Mouse (Mus musculus) embryonic fibroblast, embryonic 13.5 days (primary cell): ENCODE measurements at regions not wholly inside any gene's neighbourhood (a gene's known extent, or its start where the extent isn't known, plus 50 kb on each side); places are given as distances from the start of the nearest gene placed in this dataset.
"Not testable (repeated sequence)": the region's sequence is repeated elsewhere in the genome, so short reads cannot be mapped to it uniquely, and the experiment has no call there.

Experiments
- H3K27ac ChIP-seq: 2 replicates; pipeline ENCODE4 v1.5.1; 2012; ENCODE audit warnings: low read length, control low read depth, inconsistent platforms; ENCODE audit not compliant: insufficient read depth
- H3K4me1 ChIP-seq: 2 replicates; pipeline ENCODE4 v1.6.1; 2011; ENCODE audit warnings: low read length; ENCODE audit not compliant: control insufficient read depth, insufficient read depth
- H3K4me3 ChIP-seq: 2 replicates; pipeline ENCODE4 v1.5.1; 2011; ENCODE audit warnings: mild to moderate bottlenecking, control low read depth, low read length; ENCODE audit not compliant: insufficient read depth
- CTCF ChIP-seq: IDR thresholded peaks from 2 replicates; pipeline ENCODE4 v1.5.1; 2011; ENCODE audit warnings: mild to moderate bottlenecking, control low read depth, low read length, moderate library complexity, borderline replicate concordance; ENCODE audit not compliant: insufficient read depth
- POLR2A ChIP-seq: IDR thresholded peaks from 2 replicates; pipeline ENCODE4 v1.6.1; 2011; ENCODE audit warnings: low read depth, mild to moderate bottlenecking, control low read depth, low read length, moderate library complexity

- H3K27ac ChIP-seq = no peak overlapping the region
- TF ChIP-seq CTCF (no peak), POLR2A (no peak)
- H3K4me1 ChIP-seq = no peaks in the 10 kb centered on the region
- H3K4me3 ChIP-seq = no peak overlapping the region
Measured at GRCm38 (mm10) chr14:47958171-47958570, 162.5 kb upstream of the Peli2 start.

DNA sequence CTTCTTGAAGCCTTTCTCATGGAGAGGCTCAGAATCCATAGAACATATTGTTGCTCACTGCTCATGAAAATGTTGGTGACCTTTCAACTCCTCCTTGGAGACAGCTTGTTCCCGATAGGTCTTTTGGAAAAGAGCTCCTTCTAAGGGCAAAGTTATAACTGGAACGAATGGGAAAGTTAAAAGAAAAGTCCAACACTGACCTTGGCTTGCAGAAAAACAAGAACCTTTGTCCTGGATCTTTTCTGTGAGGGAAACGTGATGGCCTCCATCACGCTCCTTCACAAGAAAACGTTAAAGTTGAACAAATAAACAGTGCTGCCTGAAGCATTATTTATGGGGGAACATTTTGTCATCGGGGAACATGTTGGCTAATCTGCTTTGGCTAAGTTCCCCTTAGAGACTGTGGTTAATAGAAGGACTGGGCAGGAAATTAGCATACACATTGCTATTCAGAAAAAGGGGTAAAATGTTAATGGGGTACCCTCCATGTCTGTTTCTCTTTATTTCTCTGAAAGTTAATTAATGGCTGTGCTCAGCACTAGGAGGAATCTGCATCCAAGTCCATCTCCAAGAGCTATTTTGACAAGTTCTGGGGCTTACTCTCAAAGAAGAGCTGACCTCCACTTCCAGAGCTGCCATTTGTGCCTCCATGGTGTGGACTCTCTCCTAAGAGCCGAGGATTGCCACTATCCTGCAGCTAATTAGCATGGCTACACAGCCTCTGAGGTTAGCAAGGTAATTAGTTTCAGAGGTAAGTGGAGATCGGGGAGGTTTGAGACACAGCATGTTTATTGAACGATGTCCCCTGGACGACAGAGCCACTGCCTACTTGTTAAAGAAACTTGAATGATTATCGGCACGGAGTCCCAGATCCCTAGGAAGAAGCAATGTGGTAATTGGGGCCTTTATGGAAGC is 161.0 kb upstream of the Peli2 start:
- Histone ChIP-seq H3K4me3 (no peak overlapping the region), H3K27ac (no peak overlapping the region), H3K4me1 (no peaks in the 10 kb centered on the region)
- TF ChIP-seq POLR2A = no peak
- TF ChIP-seq CTCF = no peak

GRCm38 (mm10) chr14:47964806-47965205 is 155.8 kb upstream of the Peli2 start:
- H3K4me1 ChIP-seq, H3K4me3 ChIP-seq, H3K27ac ChIP-seq: not testable (repeated sequence)

DNA sequence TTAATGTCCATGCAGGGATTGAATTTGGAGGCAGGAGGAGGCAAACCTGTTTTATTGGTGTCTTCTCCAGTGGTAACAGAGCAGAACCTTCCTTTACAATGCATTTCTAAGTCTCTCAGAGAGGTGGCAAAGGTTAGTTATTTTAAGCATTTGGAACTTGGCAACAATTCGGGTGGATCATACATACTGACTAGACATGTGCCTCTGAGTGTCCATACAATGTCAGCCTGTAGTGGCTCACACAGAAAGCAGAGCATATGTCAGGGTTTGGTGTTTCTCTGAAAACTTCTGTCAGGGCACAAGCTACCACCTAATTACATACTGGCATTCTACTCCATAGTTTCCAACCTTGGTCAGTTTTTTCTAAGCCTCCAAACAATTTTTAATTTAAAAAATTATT is 150.8 kb upstream of the Peli2 start:
- no peaks in the 10 kb centered on the region for H3K4me1 ChIP-seq
- no peak overlapping the region for H3K4me3 ChIP-seq
- H3K27ac ChIP-seq = no peak overlapping the region
- TF ChIP-seq POLR2A = no peak
- TF ChIP-seq CTCF = no peak

GRCm38 (mm10) chr14:47973161-47973560 is 147.5 kb upstream of the Peli2 start:
- not testable (repeated sequence) for H3K27ac ChIP-seq, H3K4me1 ChIP-seq, H3K4me3 ChIP-seq

- no peaks in the 10 kb centered on the region; the same call in 1 of the 2 replicates for H3K4me1 ChIP-seq
- H3K27ac ChIP-seq = no peak overlapping the region
- H3K4me3 ChIP-seq = no peak overlapping the region
- TF ChIP-seq POLR2A = no peak
- TF ChIP-seq CTCF = no peak
Measured at GRCm38 (mm10) chr14:47982993-47983740, 137.5 kb upstream of the Peli2 start.

DNA sequence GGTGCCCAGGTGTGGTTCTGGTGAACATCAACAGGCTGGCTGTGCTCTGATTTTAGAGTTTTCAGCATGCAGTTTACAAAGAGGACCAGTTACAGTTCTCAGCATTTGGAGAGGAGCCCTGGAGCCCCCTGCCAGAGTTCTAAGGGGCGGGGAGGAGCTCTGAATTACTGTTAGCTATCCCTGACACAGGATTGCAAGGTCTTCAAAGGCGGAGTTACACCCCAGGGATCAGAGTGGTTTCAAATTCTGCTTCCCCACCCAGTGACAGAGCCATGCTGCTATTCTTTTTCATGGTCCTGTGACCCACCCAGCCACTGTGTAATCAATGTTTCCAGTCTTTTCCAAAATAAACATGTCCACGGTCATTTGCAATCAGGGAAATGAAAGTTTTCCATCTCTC is 134.1 kb upstream of the Peli2 start:
- Histone ChIP-seq H3K4me1 (no peaks in the 10 kb centered on the region; the same call in 1 of the 2 replicates), H3K4me3 (no peak overlapping the region), H3K27ac (no peak overlapping the region)
- TF ChIP-seq CTCF = no peak
- no peak for TF ChIP-seq POLR2A

- H3K4me1 ChIP-seq = no peaks in the 10 kb centered on the region; the same call in 1 of the 2 replicates
- no peak overlapping the region for H3K27ac ChIP-seq
- H3K4me3 ChIP-seq = no peak overlapping the region
- no peak for TF ChIP-seq POLR2A
- TF ChIP-seq CTCF = no peak
Measured at GRCm38 (mm10) chr14:47986941-47987340, 133.7 kb upstream of the Peli2 start.

GRCm38 (mm10) chr14:47987392-47988075 is 133.1 kb upstream of the Peli2 start:
- no peak overlapping the region for H3K4me3 ChIP-seq
- no peak for TF ChIP-seq POLR2A
- no peak for TF ChIP-seq CTCF

GRCm38 (mm10) chr14:47988131-47988530 is 132.5 kb upstream of the Peli2 start:
- H3K27ac ChIP-seq = no peak overlapping the region
- H3K4me3 ChIP-seq = no peak overlapping the region
- TF ChIP-seq POLR2A = no peak
- TF ChIP-seq CTCF = no peak
- no peaks in the 10 kb centered on the region for H3K4me1 ChIP-seq

More at GRCm38 (mm10) chr14:47987392-47988075, 133.1 kb upstream of the Peli2 start:
- H3K27ac ChIP-seq = no peak overlapping the region
- H3K4me1 ChIP-seq = no peaks in the 10 kb centered on the region; the same call in 1 of the 2 replicates
